12 mouse cellular contexts compared by ENCODE assay signal in genomic region chr3:52271376-52271775, GRCm38 (mm10). TPM values are rescaled to one million over a fixed set of nuclear protein-coding genes. Genes with fewer than 3 reads are reported as not detected.
A peak's percentile ranks its signal among the peaks of the same experiment; 100 is the strongest.
DNase-seq lines count a peak whose midpoint lies in the region; ATAC-seq and TF ChIP-seq lines count a peak whose summit lies in the region.
"Had no signal": no experiment of that assay in that cellular context is flagged by ENCODE, and none has a peak within 500 bp of the region (broad histone marks: within the 10 kb centered on the region; RNA-seq: fewer than 3 reads in every experiment).

No protein-coding gene starts in this region.

- peaks cover 22% of the 10 kb centered on the region for H3K4me1 ChIP-seq in heart, embryonic 12.5 days (replicated peaks)
- 0 out of 2 replicates have a peak, but pooled peaks cover 3% of the 10 kb centered on the region for H3K4me1 ChIP-seq in lung, embryonic 14.5 days (ENCODE audit: insufficient read depth)
- H3K4me1 ChIP-seq in hindbrain, embryonic 14.5 days (replicated peaks; ENCODE audit: control insufficient read depth, insufficient read depth, low read length) = peaks cover 19% of the 10 kb centered on the region; the same call in 1 of the 2 replicates
- H3K4me1 ChIP-seq in liver, postnatal 0 days (ENCODE audit: insufficient read depth) = peaks cover 23% of the 10 kb centered on the region

- peak overlapping the region; percentile 57 for H3K4me2 ChIP-seq in heart, embryonic 12.5 days
- peak overlapping the region; percentile 99 for H3K4me2 ChIP-seq in lung, embryonic 14.5 days
- peak overlapping the region; percentile 94 for H3K4me2 ChIP-seq in hindbrain, embryonic 14.5 days (replicated peaks)
- H3K4me2 ChIP-seq in liver, postnatal 0 days (ENCODE audit: low read depth, low read length) = peak overlapping the region; percentile 98

- no peak for ATAC-seq in heart, embryonic 12.5 days (ENCODE audit: insufficient number of reproducible peaks, low FRiP score)
- ATAC-seq in lung, embryonic 14.5 days (ENCODE audit: insufficient read depth) = no peak
- ATAC-seq in hindbrain, embryonic 14.5 days (ENCODE audit: low FRiP score) = no peak
- no peak for ATAC-seq in liver, postnatal 0 days

- TF ChIP-seq CTCF in lung, embryonic 14.5 days (IDR thresholded peaks at IDR 0.05; ENCODE audit: low read depth) = no peak
- TF ChIP-seq CTCF in liver, postnatal 0 days (IDR thresholded peaks at IDR 0.05; ENCODE audit: low read depth) = no peak

- no peak for DNase-seq in heart, postnatal 36 days
- no peak for DNase-seq in lung, embryonic 14.5 days
- DNase-seq in lung, postnatal 4 days = no peak
- no peak for DNase-seq in hindbrain, embryonic 14.5 days (ENCODE audit: low spot score)
- no peak for DNase-seq in liver, postnatal 0 days
- no peak for DNase-seq in spleen, adult 12 weeks (ENCODE audit: low spot score)
- no peak for DNase-seq in frontal cortex, adult 2 months (ENCODE audit: extremely low spot score in 1 of 2, low spot score in 1 of 2)
- DNase-seq: cerebellum, adult 9-10 months; right cerebral cortex, postnatal 25 days; thymus, postnatal 25 days had no signal

- no peaks in the 10 kb centered on the region for H3K27me3 ChIP-seq in heart, embryonic 12.5 days (replicated peaks)
- H3K27me3 ChIP-seq in lung, embryonic 14.5 days (ENCODE audit: insufficient read depth, low read length) = no peaks in the 10 kb centered on the region
- H3K27me3 ChIP-seq in hindbrain, embryonic 14.5 days (ENCODE audit: control insufficient read depth, insufficient read depth, low read length) = peaks cover 53% of the 10 kb centered on the region
- peaks cover 18% of the 10 kb centered on the region for H3K27me3 ChIP-seq in liver, postnatal 0 days (ENCODE audit: insufficient read depth, low read length)

- intact Hi-C loops in heart, postnatal 36 days (cut with DNase I) = loop anchor here (2.0 kb wide), 2 partner anchors 71 to 135 kb away; no protein-coding TSS in a partner anchor

- H3K4me3 ChIP-seq in heart, embryonic 12.5 days = peak overlapping the region; percentile 32
- H3K4me3 ChIP-seq in lung, embryonic 14.5 days (ENCODE audit: low read depth, low read length) = no peak overlapping the region
- H3K4me3 ChIP-seq in hindbrain, embryonic 14.5 days (replicated peaks; ENCODE audit: low read length) = no peak overlapping the region
- peak overlapping the region; percentile 24 for H3K4me3 ChIP-seq in liver, postnatal 0 days (ENCODE audit: low read depth, low read length)

- no peaks in the 10 kb centered on the region for H3K9me3 ChIP-seq in heart, embryonic 12.5 days (replicated peaks)
- no peaks in the 10 kb centered on the region for H3K9me3 ChIP-seq in lung, embryonic 14.5 days (ENCODE audit: low read depth, low read length)
- H3K9me3 ChIP-seq in hindbrain, embryonic 14.5 days (ENCODE audit: control insufficient read depth, low read length) = no peaks in the 10 kb centered on the region
- H3K9me3 ChIP-seq in liver, postnatal 0 days (ENCODE audit: low read length) = no peaks in the 10 kb centered on the region

- WGBS in heart, embryonic 12.5 days = 65% methylated on average over 5 of the region's 5 CpGs
- WGBS in lung, embryonic 14.5 days = 69% methylated on average over 5 of the region's 5 CpGs
- WGBS in hindbrain, embryonic 14.5 days = 87% methylated on average over 5 of the region's 5 CpGs
- WGBS in liver, postnatal 0 days (ENCODE audit: insufficient replicate concordance) = 63% methylated on average over 5 of the region's 5 CpGs

- H3K36me3 ChIP-seq in heart, embryonic 12.5 days = no peaks in the 10 kb centered on the region; the same call in 1 of the 2 replicates
- H3K36me3 ChIP-seq in lung, embryonic 14.5 days (ENCODE audit: insufficient read depth) = no peaks in the 10 kb centered on the region
- no peaks in the 10 kb centered on the region for H3K36me3 ChIP-seq in hindbrain, embryonic 14.5 days (replicated peaks; ENCODE audit: control insufficient read depth, insufficient read depth)
- no peaks in the 10 kb centered on the region for H3K36me3 ChIP-seq in liver, postnatal 0 days (replicated peaks; ENCODE audit: insufficient read depth, low read length)

- no peak for TF ChIP-seq EP300 in liver, postnatal 0 days (IDR thresholded peaks at IDR 0.05; ENCODE audit: low read depth)

- no peak overlapping the region for H3K27ac ChIP-seq in heart, embryonic 12.5 days (ENCODE audit: poor library complexity, severe bottlenecking)
- no peak overlapping the region for H3K27ac ChIP-seq in lung, embryonic 14.5 days (ENCODE audit: low read depth)
- H3K27ac ChIP-seq in hindbrain, embryonic 14.5 days = no peak overlapping the region
- no peak overlapping the region for H3K27ac ChIP-seq in liver, postnatal 0 days (ENCODE audit: low read depth)
- H3K27ac ChIP-seq: liver, embryonic 14.5 days had no signal

- no peak overlapping the region for H3K9ac ChIP-seq in heart, embryonic 12.5 days
- H3K9ac ChIP-seq in lung, embryonic 14.5 days = no peak overlapping the region
- H3K9ac ChIP-seq in hindbrain, embryonic 14.5 days = no peak overlapping the region
- H3K9ac ChIP-seq in liver, postnatal 0 days (replicated peaks) = no peak overlapping the region
- H3K9ac ChIP-seq: liver, embryonic 14.5 days had no signal

RNA-seq across cellular contexts. Expression of gene Foxo1, which starts 3.2 kb away (rescaled TPM):
- 8.8 and 9.6 TPM in 2 replicates for polyA plus RNA-seq in heart, embryonic 12.5 days (2016; fragmentation: Nextera tagmentation; extraction: Ambion mirVana)
- 10 to 100 TPM; 13.9 to 15.4 TPM for total RNA-seq in heart, postnatal 36 days (2021)
- polyA plus RNA-seq in lung, embryonic 14.5 days (2014; fragmentation: Nextera tagmentation; extraction: Ambion mirVana) = 7.0 and 7.3 TPM in 2 replicates
- 3.9 TPM in 2 replicates for polyA plus RNA-seq in hindbrain, embryonic 14.5 days (2014; fragmentation: Nextera tagmentation; extraction: Ambion mirVana)
- polyA plus RNA-seq in liver, postnatal 0 days (2015; fragmentation: Nextera tagmentation; extraction: Ambion mirVana) = 3.5 and 3.7 TPM in 2 replicates
- polyA plus RNA-seq in frontal cortex, adult 2 months (2012; rRNA removed) = 8.9 and 9.1 TPM in 2 replicates

Comparison
In these comparisons a context has a peak if more than half of its experiments do, and no peak if none do; other contexts are left out.
1. H3K4me3 ChIP-seq: peak in heart, embryonic 12.5 days (single experiment) and liver, postnatal 0 days (single experiment); none in lung, embryonic 14.5 days (single experiment) and hindbrain, embryonic 14.5 days (single experiment).
2. Peak in every context shown above with its lines, with median percentiles within 50 percentile points of each other: H3K4me2 ChIP-seq.